Mouse (Mus musculus) forebrain, embryonic 12.5 days (tissue): ENCODE data around the gene Fscn3. TPM values are rescaled to one million over a fixed set of nuclear protein-coding genes. Genes with fewer than 3 reads are reported as not detected.
A peak's percentile ranks its signal among the peaks of the same experiment; 100 is the strongest.

Source experiments
- ATAC-seq: fragments of 200-750 bp; cut with Nextera tagmentation; 2 replicates; pipeline ENCODE4 v1.8.0; 2017; ENCODE audit warnings: moderate TSS enrichment; ENCODE audit not compliant: low FRiP score
- H3K27ac ChIP-seq: fragments of 300-500 bp; sonication (generic); 2 replicates; pipeline ENCODE4 v1.5.1; 2016; ENCODE audit warnings: mild to moderate bottlenecking
- H3K27me3 ChIP-seq: fragments of 300-500 bp; sonication (generic); 2 replicates; pipeline ENCODE4 v1.6.1; 2016; ENCODE audit warnings: mild to moderate bottlenecking
- H3K36me3 ChIP-seq: fragments of 300-500 bp; sonication (generic); replicated peaks from 2 replicates; pipeline ENCODE4 v1.6.1; 2016; ENCODE audit warnings: mild to moderate bottlenecking
- H3K4me1 ChIP-seq: fragments of 300-500 bp; sonication (generic); 2 replicates; pipeline ENCODE4 v1.6.1; 2016
- H3K4me2 ChIP-seq: fragments of 300-500 bp; sonication (generic); 2 replicates; pipeline ENCODE4 v1.6.1; 2016; ENCODE audit warnings: mild to moderate bottlenecking, moderate library complexity
- H3K4me3 ChIP-seq: fragments of 300-500 bp; sonication (generic); replicated peaks from 2 replicates; pipeline ENCODE4 v1.5.1; 2016; ENCODE audit warnings: mild to moderate bottlenecking
- H3K9ac ChIP-seq: fragments of 300-500 bp; sonication (generic); 2 replicates; pipeline ENCODE4 v1.6.1; 2016; ENCODE audit warnings: mild to moderate bottlenecking
- H3K9me3 ChIP-seq: fragments of 300-500 bp; sonication (generic); 2 replicates; pipeline ENCODE4 v1.6.1; 2016
- WGBS: fragments of 180-500 bp; shearing (Covaris S2); methylation state at CpG from one replicate; pipeline ENCODE4 v1.1.7; 2016; 5-methylcytosine and 5-hydroxymethylcytosine counted together
- polyA plus RNA-seq: library from polyadenylated mRNA; unstranded; fragments of >200 nt; fragmentation: Nextera tagmentation; extraction: Ambion mirVana; gene quantifications from 2 replicates; pipeline ENCODE4 v1.2.1, GENCODE M21; 2016

The Fscn3 gene
- polyA plus RNA-seq, result not detected in 2 replicates

DNA sequence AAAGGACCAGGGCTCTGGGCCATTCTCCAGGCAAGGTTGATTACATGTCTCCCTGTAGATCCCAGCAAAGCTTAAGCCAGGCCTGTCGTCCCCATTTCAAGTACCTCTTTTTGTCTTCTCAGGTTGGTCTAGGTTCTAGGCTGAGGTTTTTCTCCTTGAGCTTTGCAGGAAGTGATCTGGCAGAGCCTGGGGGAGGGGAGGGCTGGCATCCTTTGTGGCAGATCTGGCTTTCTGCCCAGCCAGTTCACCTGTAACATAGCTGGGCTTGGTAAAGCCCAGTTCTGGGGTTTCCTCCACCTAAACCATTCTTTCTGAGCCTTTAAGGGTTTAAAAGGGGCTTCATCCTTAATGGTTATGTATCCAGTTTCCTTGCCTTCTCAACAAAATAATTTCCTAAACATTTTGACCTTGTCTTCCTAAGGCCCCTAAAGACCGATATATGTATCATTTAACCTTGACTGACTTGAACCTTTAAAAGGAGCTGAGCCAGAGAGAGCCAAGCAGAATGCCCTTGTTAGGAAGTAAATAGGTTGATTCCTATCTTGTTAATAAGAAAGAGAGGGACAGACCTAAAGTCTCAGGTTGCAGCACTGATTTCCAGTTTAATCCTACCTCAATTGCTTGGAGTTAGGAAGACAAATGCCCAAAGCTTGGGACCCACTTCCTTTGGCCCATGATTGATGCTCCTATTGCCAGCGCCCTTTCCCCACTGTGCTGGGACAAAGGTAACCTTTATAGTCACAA, at the start of gene Fscn3:
Gene Fscn3 (plus strand): TSS at position 694 of the 744 bp plus-strand sequence.
- Histone ChIP-seq H3K9me3 (no peaks in the 10 kb centered on the region), H3K4me3 (no peak within 1 kb of the TSS), H3K27me3 (no peaks in the 10 kb centered on the region), H3K4me2 (no peak within 1 kb of the TSS), H3K4me1 (peaks cover 13% of the 10 kb centered on the region), H3K9ac (no peak within 1 kb of the TSS), H3K27ac (no peak within 1 kb of the TSS), H3K36me3 (peaks cover 9% of the 10 kb centered on the region)
- 77% methylated on average over 3 of the region's 3 CpGs for WGBS
- ATAC-seq, result no peak

DNA sequence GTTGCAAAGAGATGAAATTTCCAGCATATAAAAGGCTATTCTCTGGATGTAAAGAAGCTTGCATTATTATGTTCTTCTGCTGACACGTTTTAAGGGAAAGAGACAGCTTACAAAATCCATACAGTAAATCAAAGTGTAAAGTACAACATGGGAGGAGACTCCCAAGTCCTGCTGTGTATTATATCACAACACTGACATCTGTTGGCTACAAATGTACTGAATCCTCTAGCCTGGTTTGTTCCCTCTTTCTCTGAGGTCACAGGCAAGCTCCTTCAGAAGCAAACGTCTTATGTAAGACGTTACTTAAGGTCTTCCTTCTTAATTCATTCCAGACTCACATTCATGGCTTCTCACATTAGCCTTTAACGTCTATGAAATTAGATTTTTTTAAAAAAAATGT, 45.6 kb upstream of the Fscn3 start:
- no peak overlapping the region for H3K4me3 ChIP-seq
- no peaks in the 10 kb centered on the region for H3K36me3 ChIP-seq
- 0 out of 2 replicates have a peak, but pooled peaks cover 3% of the 10 kb centered on the region for H3K27me3 ChIP-seq
- no peak overlapping the region for H3K9ac ChIP-seq
- H3K4me1 ChIP-seq, result no peaks in the 10 kb centered on the region
- 59% methylated on average over 4 of the region's 4 CpGs for whole genome bisulfite sequencing
- H3K27ac ChIP-seq, result no peak overlapping the region
- ATAC-seq, result no peak
- H3K4me2 ChIP-seq, result no peak overlapping the region
- H3K9me3 ChIP-seq, result no peaks in the 10 kb centered on the region

DNA sequence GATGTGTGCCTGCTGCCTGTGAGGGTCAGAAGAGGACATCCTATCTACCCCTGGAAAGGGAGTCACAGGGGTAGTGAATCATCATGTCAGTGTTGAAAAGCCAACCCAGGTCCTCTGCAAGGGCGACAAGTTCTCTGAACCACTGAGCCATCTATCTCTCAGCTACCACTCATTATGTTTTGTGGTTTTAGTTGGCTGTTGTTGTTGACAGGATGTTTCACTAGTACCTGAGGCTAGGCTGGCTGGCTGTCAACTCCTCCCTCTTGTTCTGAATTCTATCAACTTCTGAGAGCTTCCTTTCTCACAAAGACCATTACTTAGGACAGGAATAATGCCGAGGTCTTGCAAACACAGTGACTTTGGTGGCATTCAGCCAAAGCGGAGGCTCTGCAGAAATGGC, 42.4 kb upstream of the Fscn3 start:
- no peak overlapping the region for H3K4me3 ChIP-seq
- ATAC-seq, result no peak
- no peak overlapping the region for H3K27ac ChIP-seq
- no peaks in the 10 kb centered on the region for H3K9me3 ChIP-seq
- H3K36me3 ChIP-seq, result no peaks in the 10 kb centered on the region
- no peaks in the 10 kb centered on the region for H3K4me1 ChIP-seq
- H3K27me3 ChIP-seq, result 0 out of 2 replicates have a peak, but pooled peaks cover 3% of the 10 kb centered on the region
- H3K4me2 ChIP-seq, result no peak overlapping the region
- 78% methylated on average over 3 of the region's 3 CpGs for WGBS
- H3K9ac ChIP-seq, result no peak overlapping the region

DNA sequence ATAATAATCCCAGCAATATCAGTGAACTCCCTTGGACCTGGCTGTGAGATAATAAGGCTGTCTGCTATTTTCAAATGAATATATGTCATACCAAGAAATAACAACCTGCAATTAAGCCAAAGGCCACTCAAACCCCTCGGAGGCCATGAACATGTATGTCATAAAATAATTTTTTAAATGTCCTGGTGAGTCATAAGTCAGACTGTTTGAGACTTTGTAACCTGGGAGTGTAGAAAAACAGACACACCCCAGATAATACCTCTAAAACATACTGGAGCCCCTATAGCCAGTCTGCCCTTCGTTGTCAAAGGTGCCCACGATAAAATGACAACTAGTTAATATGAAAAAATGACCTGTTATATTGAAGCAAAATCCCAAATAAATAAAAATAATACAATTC, 38.6 kb upstream of the Fscn3 start:
- H3K4me1 ChIP-seq, result no peaks in the 10 kb centered on the region
- WGBS, result 96% methylated on average over 3 of the region's 3 CpGs
- no peak overlapping the region for H3K9ac ChIP-seq

DNA sequence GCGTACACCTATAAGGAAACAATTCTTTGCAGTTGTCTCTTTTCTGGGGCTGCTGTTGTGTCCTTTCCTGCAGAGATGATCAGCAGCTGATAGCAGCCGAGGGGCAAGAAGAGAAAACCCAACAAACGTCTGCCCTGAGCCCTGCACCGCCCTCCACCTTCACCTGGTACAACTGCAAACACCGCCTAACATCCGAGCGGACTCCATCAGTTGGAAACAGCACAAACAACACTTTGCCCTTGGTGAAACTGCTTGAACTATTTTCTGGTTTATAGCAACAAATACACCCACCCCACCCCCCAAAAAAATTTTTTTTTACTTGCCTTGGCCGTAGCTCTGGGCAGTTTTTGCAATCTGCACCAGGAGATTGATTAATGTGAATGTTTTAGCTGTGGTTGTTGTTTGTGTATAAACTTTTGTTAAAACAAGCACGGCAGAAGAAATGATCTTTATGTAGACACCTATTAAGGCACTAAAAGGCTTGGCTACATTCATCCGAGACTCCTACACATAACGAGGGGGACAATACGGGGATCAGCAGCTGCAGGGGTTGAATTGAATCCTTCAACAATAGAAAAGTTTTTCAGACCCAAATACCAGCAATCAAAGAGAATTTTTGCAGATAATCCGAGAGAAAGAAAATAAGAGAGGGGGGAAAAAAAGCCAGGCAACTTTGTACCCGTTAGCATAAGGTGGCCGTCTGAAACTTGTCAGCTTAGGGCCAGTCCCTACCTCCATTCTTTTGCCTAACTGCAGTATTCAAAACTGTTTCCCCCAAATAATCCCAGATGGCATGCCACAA, 31.3 kb upstream of the Fscn3 start:
- 0 out of 2 replicates have a peak, but pooled peaks cover 4% of the 10 kb centered on the region for H3K9me3 ChIP-seq
- H3K36me3 ChIP-seq, result no peaks in the 10 kb centered on the region
- peak overlapping the region; percentile 47 for H3K4me3 ChIP-seq
- WGBS, result 3% methylated on average over 15 of the region's 15 CpGs
- H3K27me3 ChIP-seq, result peaks cover 62% of the 10 kb centered on the region
- H3K9ac ChIP-seq, result peak overlapping the region; percentile 7; the same call in 1 of the 2 replicates
- H3K4me1 ChIP-seq, result peaks cover 24% of the 10 kb centered on the region
- H3K27ac ChIP-seq, result peak overlapping the region; percentile 83; the same call in 1 of the 2 replicates
- peak; percentile 57 for ATAC-seq
- H3K4me2 ChIP-seq, result peak overlapping the region; percentile 76

More for the DNA sequence above, 38.6 kb upstream of the Fscn3 start:
- Histone ChIP-seq H3K36me3 (no peaks in the 10 kb centered on the region), H3K4me3 (no peak overlapping the region), H3K4me2 (no peak overlapping the region), H3K27me3 (peaks cover 28% of the 10 kb centered on the region), H3K9me3 (no peaks in the 10 kb centered on the region), H3K27ac (no peak overlapping the region)
- ATAC-seq, result no peak

DNA sequence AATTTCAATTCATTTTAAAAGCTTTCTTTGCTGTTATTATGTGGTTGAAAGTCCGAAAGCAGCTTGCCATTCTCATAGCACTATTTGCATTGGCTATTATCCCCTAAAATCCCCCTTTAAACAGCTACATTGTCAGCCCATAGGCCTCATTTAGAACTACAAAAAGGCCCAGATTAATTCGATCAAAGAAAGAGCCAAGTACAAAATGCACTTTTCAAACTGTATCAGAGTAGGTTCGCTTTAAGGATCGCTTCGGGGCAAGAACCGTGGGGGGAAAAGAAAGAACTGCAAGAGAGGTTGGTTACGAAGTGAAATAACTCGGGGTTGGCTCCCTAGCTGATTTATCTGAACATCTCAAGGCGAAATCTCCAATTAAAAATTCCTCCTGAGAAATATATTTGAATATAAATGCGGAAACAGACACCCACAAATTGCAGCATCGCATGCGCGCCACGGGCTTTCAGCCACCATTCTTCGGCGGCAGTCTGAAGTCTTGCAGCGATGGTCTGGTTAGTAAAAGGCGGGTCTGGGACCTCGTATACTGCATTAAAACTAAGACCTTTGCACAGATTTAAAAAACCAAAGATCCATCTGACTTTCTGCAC, 30.6 kb upstream of the Fscn3 start:
- Histone ChIP-seq H3K27me3 (peaks cover 64% of the 10 kb centered on the region), H3K27ac (peak overlapping the region; percentile 83), H3K4me1 (peaks cover 24% of the 10 kb centered on the region), H3K4me3 (peak overlapping the region; percentile 47), H3K36me3 (no peaks in the 10 kb centered on the region), H3K9me3 (0 out of 2 replicates have a peak, but pooled peaks cover 4% of the 10 kb centered on the region), H3K4me2 (peak overlapping the region; percentile 76), H3K9ac (peak overlapping the region; percentile 53)
- ATAC-seq, result peak; percentile 71
- WGBS, result under 1% methylated on average over 19 of the region's 19 CpGs

DNA sequence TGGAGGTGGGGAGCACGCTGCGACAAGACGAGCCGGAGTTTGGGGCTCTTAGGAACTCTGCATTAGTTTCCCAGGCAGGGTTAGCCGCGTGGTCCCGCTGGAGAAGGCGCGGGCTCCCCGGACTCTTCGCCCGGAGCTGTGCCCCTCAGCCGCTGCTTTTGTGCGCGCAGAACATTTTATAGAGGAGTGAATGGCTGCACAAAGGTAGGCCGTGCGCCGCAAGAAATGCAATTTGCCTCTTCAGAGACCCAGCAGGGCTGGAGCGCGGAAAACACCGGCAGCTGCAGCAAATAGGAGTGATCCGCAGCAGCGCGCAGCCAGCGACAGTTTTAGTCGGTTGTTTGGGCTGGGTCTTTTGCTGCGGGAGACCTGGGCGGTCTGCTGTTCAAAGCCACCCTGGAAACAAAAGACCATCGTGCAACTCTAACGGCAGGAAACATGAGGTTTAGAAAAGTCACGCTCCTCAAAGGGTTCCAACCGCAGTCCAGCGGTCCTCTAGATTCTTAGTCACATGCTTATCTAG, 29.8 kb upstream of the Fscn3 start, which contains the start of gene Zfp800:
Gene Zfp800 (minus strand): TSS at position 325 of the 523 bp plus-strand sequence.
- Histone ChIP-seq H3K9ac (peak within 1 kb of the TSS; percentile 53), H3K27ac (peak within 1 kb of the TSS; percentile 83), H3K4me3 (peak within 1 kb of the TSS; percentile 47), H3K36me3 (no peaks in the 10 kb centered on the region), H3K9me3 (0 out of 2 replicates have a peak, but pooled peaks cover 4% of the 10 kb centered on the region), H3K4me1 (peaks cover 24% of the 10 kb centered on the region), H3K4me2 (peak within 1 kb of the TSS; percentile 76), H3K27me3 (peaks cover 58% of the 10 kb centered on the region)
- under 1% methylated on average over 33 of the region's 33 CpGs for WGBS
- ATAC-seq, result peak; percentile 47; the same call in 1 of the 2 replicates

DNA sequence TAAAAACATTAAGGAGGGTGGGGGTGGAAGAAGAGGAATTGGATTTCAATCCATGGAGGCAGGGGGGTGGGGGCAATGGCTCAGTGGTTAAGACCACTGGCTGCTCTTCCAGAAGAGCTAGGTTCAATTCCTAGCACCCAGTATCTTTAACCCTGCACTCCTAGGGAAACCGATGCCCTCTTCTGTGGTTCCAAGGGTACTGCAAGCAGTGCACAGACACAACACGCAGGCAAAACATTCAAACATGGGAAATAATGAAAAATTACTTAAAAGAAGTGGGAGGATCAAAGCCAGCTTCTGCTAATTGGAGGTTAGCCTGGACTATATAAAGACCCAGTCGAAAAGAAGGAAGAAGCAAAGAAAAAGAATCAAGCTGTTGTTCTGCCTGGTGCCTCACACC, 28.9 kb upstream of the Fscn3 start:
- no peak overlapping the region for H3K9ac ChIP-seq
- no peaks in the 10 kb centered on the region for H3K36me3 ChIP-seq
- H3K4me2 ChIP-seq, result no peak overlapping the region
- peaks cover 52% of the 10 kb centered on the region for H3K27me3 ChIP-seq
- peaks cover 24% of the 10 kb centered on the region for H3K4me1 ChIP-seq
- 90% methylated on average over 3 of the region's 3 CpGs for WGBS
- no peak overlapping the region for H3K27ac ChIP-seq
- no peak for ATAC-seq
- H3K9me3 ChIP-seq, result 0 out of 2 replicates have a peak, but pooled peaks cover 4% of the 10 kb centered on the region
- no peak overlapping the region for H3K4me3 ChIP-seq

DNA sequence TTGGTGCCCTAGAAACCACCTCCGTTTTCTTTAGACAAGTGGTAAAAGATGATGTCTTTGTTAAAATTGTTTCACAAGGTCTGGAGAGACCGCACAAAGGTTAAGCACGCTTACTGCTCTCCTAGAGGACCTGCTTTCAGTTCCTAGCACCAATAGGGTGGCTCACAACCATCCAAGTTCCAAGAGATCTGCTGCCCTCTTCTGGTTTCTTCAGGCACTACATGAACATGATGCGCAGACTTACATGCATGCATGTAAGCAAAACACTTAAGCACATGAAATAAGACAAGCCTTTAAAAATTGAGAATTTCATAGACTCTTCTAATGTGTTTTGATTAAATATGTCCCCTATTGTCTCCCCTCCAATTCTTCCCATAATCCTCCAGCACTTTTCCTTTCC, 27.8 kb upstream of the Fscn3 start:
- no peaks in the 10 kb centered on the region for H3K36me3 ChIP-seq
- no peak overlapping the region for H3K4me3 ChIP-seq
- H3K27ac ChIP-seq, result no peak overlapping the region
- ATAC-seq, result no peak
- no peak overlapping the region for H3K9ac ChIP-seq
- WGBS, result 91% methylated on average over 4 of the region's 4 CpGs
- peaks cover 24% of the 10 kb centered on the region for H3K4me1 ChIP-seq
- 0 out of 2 replicates have a peak, but pooled peaks cover 4% of the 10 kb centered on the region for H3K9me3 ChIP-seq
- peaks cover 42% of the 10 kb centered on the region for H3K27me3 ChIP-seq
- no peak overlapping the region for H3K4me2 ChIP-seq

DNA sequence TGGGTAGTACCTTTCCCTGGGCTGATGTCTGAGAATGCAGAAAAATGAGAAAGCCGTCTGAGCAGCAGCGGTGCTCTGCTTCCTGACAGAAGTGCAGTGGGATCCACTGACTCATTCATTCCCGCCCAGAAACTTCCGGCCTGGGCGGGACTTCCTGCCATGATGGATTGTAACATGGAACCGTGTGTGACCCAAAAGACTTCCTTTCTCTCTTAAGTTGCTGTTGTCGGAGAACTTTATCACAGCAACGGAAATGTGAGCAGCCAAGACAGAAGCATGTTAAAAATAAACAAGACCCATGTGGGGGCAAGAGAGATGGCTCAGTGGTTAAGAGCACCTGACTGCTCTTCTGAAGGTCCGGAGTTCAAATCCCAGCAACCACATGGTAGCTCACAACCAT, 17.5 kb upstream of the Fscn3 start:
- H3K9me3 ChIP-seq, result 0 out of 2 replicates have a peak, but pooled peaks cover under 1% of the 10 kb centered on the region
- no peaks in the 10 kb centered on the region for H3K27me3 ChIP-seq
- no peak for ATAC-seq
- H3K4me2 ChIP-seq, result no peak overlapping the region
- WGBS, result 91% methylated on average over 9 of the region's 9 CpGs
- no peak overlapping the region for H3K9ac ChIP-seq
- no peaks in the 10 kb centered on the region for H3K4me1 ChIP-seq
- peaks cover 7% of the 10 kb centered on the region for H3K36me3 ChIP-seq
- H3K4me3 ChIP-seq, result no peak overlapping the region
- H3K27ac ChIP-seq, result no peak overlapping the region

DNA sequence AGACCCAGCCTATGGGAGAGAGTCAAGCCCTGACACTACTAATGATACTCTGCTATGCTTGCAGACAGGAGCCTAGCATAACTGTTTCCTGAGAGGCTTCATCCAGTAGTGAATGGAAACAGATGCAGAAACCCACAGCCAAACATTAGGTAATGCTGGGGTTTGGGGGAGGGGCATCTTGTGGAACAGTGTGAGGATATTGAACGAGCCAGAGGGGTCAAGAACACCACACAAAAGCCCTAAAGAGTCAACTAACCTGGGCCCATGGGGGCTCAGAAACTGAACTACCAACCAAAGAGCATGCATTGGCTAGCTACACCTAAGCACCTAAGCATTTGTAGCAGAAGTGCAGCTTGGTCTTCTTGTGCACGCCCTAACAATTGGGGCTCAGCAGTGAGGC, 16.4 kb upstream of the Fscn3 start:
- no peaks in the 10 kb centered on the region for H3K27me3 ChIP-seq
- 75% methylated on average over 2 of the region's 2 CpGs for WGBS
- H3K36me3 ChIP-seq, result peaks cover 15% of the 10 kb centered on the region
- H3K4me3 ChIP-seq, result no peak overlapping the region
- H3K9ac ChIP-seq, result no peak overlapping the region
- no peaks in the 10 kb centered on the region for H3K4me1 ChIP-seq
- no peaks in the 10 kb centered on the region for H3K9me3 ChIP-seq
- H3K4me2 ChIP-seq, result no peak overlapping the region
- H3K27ac ChIP-seq, result no peak overlapping the region
- ATAC-seq, result no peak

DNA sequence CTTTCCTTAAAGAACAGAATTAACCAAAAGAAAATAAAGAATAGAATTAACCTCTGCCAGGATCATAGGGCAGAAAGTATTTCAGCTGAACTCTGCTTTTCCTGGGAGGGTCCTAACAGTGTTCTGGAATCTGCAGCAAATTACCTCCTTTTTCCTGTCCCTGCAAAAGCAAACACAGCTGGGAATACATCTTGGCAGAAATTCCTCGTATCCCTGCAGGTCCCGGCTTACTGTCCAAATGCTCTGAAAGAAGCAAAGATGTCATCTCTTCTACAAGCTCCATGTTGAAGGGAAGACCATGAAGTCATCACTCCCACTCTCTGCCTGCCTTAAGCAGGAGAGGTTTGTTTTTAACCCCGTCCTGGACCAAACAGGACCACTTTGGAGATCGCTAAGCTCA, 10.6 kb upstream of the Fscn3 start:
- no peak for ATAC-seq
- Histone ChIP-seq H3K9me3 (no peaks in the 10 kb centered on the region), H3K4me1 (peaks cover 20% of the 10 kb centered on the region), H3K27ac (no peak overlapping the region), H3K4me2 (no peak overlapping the region), H3K27me3 (no peaks in the 10 kb centered on the region), H3K36me3 (peaks cover 43% of the 10 kb centered on the region), H3K4me3 (no peak overlapping the region), H3K9ac (no peak overlapping the region)
- 89% methylated on average over 4 of the region's 4 CpGs for WGBS
